Mouse (Mus musculus): ENCODE measurements around the gene Dcp1b.
"Not testable (repeated sequence)": the region's sequence is repeated elsewhere in the genome, so short reads cannot be mapped to it uniquely, and the experiment has no call there.

The Dcp1b gene

DNA sequence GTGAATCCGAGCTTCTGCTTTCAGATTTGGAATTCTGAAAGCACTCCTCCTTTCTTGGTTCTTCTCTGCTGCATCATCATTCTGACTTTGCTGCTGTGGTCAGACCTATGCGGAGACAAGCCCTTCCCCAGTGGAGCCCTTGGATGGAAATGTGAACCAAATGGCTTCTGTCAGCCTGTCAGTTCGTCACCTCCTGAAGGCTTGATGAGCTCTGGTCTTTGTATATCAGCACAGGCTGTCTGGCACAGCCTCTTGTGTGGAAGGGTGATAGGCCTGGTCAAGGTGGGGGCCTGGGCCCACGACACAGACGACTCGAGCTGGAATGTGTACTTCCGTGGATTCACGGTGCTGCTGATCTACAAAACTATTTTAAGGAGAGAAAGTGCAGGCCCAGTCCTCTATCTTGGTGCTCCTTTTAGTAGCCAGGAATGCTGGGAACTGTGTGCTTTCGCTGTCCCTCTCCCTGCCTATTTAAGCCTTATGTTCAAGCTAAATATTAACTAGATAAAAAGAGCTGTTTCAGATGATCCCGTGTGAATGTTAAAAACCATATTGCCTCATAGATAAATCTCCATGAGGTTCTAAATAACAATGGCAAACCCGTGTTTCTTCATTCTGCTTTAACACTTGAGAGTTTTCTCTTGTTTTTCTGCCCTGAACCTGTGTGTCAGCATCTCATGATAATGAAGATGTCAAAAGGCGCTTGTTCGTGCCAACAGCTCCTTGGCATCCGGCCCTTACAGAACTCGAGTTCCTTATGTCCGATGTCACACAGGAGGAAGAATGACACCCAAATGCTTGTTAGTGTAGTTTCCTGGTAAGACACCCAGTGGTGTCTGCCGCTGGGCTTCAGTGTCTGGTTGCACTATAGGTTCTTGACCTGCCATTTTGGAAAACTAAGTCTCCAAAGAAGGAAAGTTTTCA is 21.6 kb downstream of the Dcp1b start, which contains the start of gene Cacna1c:
Gene Cacna1c (minus strand): TSS at position 37 of the 924 bp plus-strand sequence.
- no peak for DNase-seq

DNA sequence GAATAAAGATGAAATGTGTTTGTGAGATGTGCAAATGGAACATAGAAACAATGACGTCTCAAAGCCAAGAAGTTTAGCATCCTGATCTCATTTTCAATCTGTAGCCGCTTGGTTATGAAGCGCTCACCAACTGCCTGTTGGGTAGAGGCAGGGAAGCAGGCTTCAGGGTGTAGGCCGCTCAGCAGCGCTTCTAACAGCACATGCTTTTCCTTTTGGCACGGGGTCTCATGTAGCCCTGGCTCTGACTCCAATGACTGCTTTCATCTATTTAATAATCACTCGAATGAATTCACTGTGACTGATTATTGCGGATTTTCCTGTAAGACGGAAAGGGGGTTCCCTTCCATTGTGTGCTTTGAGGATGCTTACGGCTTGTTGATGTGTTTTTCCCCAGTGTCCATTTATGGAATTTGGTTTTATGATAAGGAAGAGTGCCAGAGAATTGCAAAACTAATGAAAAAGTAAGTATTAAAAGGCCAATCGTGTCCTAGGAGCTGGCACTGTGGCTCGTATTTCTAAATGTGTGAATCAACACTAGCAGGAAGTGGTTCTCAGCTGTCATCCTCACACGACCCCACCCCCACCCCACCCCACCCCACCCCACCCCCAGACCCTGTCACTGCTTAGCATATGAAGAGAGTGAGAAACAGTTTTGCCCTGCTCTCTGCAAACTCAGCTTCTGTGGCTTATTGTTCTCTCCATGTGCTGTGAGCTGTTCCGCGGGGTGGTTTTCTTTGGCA is 23.7 kb downstream of the Dcp1b start:
- no peak for DNase-seq

DNA sequence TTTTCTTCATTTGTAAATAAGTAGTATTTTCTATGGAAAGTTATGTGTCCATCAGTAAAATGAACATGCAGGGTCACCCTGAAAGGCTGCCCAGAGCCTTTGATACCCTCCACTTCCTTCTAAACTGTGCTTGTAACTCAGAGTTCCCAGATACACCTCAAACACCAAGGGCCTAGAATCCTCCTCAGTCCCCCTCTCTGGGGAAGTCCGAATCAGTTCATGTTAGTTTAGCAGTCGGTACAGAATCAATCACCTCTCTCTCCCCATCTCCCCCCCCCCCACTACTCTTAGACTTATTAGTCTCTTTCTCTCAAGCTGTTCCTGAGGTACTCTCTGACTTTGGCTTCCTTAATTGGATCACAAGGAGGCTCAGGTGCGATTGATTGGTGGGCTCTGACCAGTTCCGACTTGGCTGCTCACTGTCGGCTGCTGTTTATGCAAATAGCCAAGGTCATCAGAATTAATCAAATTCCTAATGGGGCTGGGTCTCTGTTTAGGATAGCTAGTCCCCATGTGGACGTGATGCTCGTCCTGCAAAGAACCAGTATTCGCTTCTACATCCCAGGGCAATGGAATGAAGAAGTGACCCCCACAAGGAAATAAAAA is 24.3 kb downstream of the Dcp1b start:
- no peak for DNase-seq

DNA sequence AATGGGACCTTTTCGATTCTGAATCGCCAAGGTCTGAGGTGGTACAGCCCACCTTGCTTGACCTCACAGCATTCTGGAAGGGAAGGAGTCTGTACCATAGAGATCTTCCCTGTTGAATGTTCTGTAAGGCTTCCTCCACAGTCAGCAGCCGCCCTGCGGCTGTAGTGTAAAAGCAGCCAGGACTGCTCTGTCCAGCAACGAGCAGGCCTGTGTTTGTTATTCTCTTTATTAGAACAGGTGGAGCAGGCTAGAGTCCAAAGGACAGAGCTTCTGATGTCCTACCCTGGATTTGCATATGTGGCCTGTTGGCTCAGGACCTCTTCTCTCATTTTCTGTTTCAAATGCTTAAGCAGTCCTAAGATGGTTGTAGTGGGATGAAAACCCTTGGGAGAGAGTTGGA is 25.3 kb downstream of the Dcp1b start:
- no peak for DNase-seq

DNA sequence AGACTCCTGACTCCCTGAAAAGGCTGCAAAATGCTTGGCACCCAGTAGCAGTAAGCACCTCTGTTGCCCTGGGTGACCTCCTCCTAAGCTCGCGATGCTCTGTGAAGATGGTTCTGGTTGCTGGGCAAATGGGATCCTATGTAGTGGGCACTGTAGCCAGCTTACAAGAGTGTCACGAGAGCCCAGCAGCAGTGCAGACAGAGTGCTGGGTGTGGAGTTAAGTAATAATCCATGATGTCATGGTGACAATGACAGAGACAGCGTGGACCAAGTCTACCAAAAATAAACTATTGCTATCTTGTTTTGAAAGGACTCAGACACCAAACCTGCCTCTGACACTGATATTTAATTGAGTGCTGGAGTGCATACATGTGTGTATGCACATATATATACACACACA is 26.5 kb downstream of the Dcp1b start:
- no peak for DNase-seq

DNA sequence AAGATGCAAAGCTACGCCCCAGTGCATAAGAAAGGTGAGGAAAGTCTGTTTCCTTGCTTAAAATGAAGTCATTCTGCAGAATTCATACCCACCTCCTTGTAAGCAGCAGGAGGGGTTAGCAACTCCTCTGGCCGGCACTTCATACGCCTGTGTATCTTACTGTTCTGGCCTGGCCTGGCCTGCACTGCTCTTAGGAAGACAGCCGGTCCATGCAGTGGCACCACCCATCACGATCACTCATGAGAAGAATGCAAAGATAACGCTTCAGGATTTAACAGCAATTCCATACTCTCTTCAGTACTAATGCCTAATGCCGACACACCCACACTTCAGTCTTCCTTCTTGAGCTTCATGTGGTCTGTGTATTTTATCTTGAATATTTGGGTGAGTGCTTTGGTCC is 29.2 kb downstream of the Dcp1b start:
- DNase-seq = no peak

DNA sequence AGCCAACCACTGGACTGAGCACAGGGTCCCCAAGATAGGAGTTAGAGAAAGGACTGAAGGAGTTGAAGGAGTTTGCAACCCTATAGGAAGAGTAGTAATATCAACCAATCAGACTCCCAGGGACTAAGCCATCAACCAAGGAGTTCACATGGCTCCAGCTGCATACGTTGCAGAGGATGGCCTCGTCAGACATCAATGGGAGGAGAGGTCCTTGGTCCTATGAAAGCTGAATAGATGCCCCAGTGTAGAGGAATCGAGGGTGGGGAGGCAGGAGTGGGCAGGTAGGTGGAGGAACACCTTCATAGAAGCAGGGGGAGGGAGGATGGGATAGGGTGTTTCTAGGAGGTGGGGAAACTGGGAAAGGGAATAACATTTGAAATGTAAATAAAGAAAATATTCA is 29.9 kb downstream of the Dcp1b start:
- DNase-seq = no peak

DNA sequence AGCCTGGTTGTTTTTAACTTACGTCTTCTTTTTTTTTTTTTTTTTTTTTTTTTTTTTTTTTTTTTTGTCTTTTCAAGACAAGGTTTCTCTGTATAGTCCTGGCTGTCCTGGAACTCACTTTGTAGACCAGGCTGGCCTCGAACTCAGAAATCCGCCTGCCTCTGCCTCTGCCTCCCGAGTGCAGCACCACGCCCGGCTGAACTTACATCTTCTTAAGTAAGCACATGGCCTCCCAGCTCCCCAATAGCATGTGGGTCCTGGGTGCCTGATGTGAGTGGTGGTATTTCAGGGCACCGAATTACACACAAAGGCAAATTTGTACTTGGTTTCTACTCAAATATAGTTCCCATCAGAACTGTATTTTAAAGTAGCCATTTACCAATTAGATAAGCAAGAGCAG is 31.0 kb downstream of the Dcp1b start:
- not testable (repeated sequence) for DNase-seq

DNA sequence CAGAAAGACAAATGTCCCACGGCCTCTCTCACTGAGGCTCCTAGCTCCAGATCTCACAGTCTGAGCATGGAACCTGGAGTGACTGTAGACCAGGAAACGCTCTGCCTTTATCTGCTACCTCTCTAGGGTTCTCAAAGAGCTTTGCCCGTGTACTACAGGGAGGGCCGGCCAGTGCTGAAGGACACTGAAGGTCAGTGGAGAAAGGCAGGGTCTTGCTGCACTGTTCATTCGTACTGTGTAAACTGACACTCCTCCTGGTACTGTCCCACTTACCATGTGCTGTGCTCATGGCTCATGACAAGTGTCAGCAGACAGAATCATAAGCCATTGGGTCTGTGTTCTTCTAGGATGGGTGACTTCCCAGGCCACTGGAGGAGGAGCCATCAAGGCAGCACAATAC is 38.3 kb downstream of the Dcp1b start:
- DNase-seq = no peak

DNA sequence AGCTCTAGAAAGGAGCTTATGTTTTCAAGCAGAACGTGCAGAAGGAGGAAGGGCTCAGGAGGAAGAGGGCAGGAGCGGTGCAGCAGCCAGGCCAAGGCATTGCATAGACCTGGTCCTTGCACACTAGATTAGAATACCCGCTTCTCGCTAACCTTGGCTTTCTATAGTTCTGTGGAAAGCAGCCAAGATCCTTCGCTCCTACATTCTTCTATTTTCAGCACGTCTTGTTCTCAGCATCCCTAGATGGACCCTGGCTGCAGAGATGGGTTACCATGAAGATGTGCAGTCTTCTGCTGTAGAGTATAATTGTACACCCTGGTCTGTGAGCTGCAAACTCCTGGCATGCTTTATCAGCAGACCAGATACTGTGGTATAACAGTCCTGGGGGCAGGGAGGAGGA is 39.1 kb downstream of the Dcp1b start:
- DNase-seq = no peak

DNA sequence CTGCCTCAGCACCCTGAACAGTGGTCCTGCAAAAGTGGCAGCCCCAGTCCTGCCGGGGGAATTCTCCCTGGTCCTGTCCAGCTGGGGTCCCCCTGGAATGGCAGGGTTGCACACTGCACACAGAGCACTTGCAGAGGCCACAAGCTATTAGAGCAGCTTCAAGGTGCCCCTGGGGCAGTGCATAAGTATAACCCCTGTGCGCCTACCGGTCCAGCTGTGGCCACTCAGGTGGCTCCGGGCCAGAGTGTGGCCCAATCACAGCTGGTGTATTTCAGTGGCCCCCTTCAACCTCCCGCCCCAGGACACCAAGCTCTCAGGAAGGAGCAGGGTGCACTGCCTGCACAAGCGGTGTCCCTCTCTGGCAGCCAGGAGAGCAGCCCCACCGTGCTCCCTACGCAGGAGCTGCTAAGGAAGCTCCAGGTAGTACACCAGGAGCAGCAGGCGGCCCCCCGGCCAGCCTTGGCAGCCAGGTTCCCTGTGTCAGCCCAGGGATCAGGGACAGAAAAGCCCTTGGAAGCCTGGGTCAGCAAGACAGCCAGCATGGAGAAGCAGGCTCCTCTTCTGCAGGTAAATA is 40.1 kb downstream of the Dcp1b start:
- no peak for DNase-seq

DNA sequence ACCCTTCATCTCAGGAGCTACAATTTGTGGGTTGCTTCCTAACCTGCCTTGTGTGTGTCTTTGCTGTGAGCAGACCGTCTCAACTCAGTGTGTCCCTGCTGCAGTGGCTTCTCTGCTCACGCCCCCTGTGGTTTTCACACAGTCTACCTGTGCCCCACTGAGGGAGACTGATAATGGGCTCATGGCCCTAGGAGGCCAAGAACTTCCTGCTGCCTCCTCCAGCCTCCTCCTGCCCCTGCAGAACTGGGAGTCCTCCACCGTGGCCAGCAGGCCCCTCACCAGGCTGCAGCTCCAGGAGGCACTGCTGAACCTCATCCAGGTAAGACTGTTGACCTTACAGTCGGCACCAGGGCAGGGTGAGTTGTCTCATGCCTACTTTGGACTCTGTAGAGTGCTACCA is 42.6 kb downstream of the Dcp1b start:
- no peak for DNase-seq

DNA sequence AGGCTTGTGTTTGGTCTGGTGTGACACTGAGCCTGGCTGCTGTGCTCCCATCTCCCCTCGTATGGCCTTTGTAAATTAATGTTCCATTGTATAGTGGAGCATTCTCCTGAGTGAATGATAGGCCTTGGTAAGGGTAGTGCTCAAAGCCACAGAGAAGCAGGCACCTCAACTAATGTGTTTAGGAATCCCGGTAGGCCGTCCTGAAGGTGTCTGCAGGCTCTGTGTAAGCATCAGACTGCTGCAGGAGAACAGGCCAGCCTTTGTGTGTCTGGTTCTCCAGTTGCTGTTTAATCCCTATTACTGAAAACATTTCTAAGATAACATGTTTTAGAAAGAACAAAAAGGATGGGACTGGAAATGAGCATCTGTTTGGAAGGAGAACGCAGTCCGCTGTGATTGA is 43.5 kb downstream of the Dcp1b start:
- no peak for DNase-seq

DNA sequence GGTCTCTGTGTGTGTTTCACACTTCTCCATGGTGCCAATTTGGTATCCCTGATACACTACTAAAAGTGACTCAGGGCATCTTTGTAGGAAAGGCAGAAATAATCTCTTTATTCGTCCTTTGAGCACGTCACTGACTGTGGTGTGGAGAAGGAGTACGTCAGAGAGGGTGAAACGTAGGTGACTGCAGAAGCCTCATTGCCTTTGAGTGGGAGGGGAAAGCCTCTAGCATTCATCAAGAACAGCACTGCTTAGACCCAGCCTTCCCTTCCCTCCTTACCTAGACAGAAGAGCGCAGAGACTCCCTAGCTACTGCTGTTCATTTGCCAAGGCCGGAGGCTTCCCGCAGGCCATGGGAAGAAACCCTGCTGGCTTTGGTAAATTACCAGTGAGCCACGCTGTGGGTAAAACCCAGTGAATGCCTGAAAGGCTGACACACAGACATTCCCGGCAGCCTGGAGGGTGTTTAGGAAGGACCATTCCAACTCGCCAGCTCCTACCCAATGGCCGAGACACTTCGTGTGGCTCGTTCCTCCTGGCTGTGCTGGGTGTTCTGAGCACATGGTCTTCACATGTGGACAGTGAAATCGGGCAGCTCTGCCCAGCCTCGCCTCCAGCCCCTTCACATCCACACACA is 44.3 kb downstream of the Dcp1b start:
- no peak for DNase-seq

DNA sequence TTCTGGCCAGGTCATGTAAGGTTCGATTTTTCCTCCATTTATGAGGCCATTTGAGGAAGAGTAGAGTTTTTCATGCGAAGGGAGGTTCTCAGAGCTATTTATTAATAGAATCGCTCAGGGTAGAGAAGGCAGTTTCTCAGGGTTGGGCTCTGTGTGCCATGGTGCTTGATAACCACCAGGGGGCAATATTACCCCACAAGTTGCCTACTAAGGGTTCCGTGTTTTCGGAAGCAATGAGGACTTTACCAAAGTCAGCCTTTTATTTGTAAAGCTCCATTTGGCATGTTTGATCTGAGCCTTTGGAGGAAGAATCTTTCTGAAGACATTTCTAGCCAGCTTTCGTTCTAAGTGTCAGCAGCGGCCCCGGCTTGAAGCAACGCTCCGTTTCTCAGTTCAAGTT is 45.2 kb downstream of the Dcp1b start:
- peak in 1 of 2 experiments; percentile 23 for DNase-seq

DNA sequence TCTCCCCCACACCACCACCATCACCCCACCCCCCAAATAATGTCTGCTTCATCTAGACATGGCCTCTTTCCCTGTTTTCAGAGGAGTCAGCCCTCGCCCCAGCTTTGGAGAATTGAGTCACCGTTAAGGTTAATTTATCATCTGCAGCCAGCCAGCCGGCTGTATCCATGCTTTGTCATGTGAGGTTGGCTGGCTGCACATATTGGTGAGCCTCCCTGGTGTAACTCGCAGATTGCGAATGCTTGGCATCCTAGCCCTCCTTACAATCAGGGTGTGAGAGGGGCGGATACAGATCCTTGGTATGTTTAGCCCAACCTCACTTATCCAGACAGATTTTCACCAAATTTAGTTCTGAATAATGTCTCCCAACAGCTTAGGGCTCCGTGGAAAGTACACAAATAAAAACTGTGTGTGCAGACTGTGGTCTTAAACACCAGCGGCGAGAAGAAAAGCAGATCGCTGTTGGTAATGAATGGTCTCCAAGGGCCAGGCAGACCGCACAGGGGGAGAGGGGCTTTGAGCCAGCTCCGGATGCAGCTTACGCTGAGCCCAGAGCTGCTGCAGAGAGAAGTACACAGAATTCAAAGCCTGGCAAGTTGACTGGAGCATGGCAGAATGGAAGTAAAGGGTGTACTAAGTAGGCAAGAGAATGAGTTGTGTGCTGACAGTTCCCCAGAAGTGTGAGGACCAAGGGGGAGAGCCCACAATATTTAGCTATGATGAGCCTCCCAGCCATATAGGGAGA is 49.6 kb downstream of the Dcp1b start:
- no peak for DNase-seq

DNA sequence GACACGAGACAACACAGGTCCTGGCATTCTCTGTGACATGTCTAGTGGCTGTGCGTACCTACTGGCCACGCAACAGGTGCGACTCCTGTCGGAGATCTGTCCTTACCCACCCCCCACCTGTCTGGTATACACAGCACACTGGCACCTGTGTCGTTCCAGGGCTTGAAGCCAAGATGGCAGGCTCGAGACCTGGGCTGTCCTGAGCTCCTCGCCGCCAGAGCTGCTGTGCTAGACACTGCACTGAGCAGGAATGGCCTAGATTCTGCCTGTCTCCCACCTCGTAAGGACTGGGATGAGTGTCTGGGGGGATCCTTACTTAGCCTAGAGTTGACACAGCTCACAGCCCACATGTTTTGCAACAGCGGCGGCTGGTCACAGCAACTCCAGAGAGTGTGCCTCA is 50.2 kb downstream of the Dcp1b start:
- DNase-seq = no peak

DNA sequence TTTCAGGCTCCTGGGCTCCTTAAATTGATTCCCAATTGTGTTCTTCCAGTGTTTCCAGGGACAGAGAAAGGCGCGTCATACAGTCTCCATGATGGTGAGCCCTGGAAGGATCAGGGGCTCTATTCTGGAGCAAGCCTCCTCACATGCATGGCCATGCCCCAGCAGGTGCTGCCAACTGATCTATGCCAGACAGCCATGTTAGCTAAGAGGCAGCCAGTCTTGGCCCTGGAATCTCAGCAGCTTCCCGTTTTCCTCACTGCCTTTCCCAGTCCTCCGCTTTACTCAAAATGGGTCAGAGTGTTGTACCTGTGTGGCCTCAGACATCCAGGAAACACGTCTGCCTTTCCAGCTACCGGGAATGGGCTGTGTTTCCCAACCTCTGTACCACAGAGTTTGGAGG is 50.7 kb downstream of the Dcp1b start:
- DNase-seq = no peak

DNA sequence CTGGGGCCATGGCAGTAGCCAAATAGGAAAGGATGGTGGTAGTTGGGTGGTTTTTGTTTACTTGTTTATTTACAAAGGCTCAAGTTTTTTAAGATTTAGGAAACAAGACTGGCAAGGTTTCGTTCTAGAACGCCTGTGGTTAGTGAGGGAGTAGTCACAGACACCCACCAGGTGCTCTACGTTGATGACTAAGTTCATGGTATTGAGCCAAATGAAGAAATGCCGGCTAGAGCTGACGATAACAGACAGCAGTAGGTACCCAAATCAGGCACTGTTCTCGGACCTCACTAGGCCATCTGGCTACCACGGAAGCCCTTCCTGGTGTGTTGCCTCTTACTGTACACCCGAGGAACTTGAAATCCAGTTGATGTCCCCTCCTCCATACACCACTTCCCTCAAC is 51.9 kb downstream of the Dcp1b start:
- no peak for DNase-seq

DNA sequence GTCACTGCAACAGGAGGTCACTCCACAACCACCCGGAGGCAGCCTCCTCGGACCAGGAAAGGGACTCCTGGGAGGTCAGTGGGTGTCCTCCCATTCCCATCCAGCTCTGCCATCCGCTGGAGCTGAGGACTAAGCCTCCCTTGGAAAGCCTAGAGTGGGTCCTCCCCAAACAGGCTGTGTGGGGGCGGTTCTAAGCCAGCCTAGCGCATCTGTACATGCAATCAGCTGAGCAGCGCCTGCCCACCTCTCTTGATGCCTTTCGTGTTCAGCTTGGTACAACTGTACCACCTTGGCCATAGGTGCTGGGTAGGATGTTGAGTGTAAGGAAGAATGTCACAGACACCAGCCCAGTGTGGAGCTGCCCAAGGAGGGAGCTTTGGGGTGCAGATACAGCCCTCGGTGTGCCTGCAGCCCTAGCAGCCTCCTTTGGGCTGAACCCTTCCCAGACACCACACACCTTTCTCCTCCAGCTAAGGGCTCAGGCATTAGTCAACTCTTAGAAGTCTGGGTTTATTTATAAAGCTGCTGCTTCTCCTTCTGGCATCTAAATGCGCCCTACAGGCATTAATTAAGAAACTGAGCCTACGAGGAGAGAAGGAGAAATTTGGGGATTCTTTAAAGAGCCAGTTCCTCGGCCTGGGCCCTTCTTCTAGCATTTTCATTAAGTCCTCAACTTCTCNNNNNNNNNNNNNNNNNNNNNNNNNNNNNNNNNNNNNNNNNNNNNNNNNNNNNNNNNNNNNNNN is 54.0 kb downstream of the Dcp1b start:
- DNase-seq = no peak

DNA sequence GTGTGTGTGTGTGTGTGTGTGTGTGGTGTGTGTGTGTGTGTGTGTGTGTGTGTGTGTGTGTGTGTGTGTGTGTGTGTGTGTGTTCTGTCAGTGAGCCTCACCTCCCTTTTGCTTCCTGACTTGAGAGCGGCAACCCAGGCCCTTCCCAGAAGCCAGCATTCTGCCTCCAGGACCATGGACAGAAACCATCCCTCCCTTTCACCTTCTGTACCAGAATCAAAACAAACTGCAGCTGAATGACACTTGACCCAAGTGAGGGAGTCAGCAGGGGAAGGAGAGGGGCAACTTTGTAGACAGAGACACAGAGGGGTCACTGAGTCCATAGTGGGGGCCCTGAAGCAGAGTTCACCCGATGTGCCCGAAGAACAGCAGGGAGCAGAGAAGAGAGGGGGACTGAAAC is 58.0 kb downstream of the Dcp1b start:
- no peak for DNase-seq
